Mouse (Mus musculus) limb, embryonic 14.5 days (tissue): ENCODE data around the gene Myb. TPM values are rescaled to one million over a fixed set of nuclear protein-coding genes. Genes with fewer than 3 reads are reported as not detected.

Source experiments
- ATAC-seq: fragments of 200-750 bp; cut with Nextera tagmentation; 2 replicates; pipeline ENCODE4 v1.8.0; 2017; ENCODE audit warnings: low read depth, moderate number of reproducible peaks, moderate TSS enrichment; ENCODE audit not compliant: low FRiP score
- DNase-seq: peaks from one replicate; pipeline ENCODE4 v3.0.0-alpha.2; 2015; ENCODE audit warnings: low spot score
- H3K27ac ChIP-seq: fragments of 300-500 bp; sonication (generic); replicated peaks from 2 replicates; pipeline ENCODE4 v1.5.1; 2014; ENCODE audit warnings: low read depth, mild to moderate bottlenecking, low read length, moderate library complexity, mixed read lengths
- H3K27me3 ChIP-seq: fragments of 300-500 bp; sonication (generic); 2 replicates; pipeline ENCODE4 v1.6.1; 2014; ENCODE audit warnings: low read length, mixed read lengths; ENCODE audit not compliant: control insufficient read depth, insufficient read depth
- H3K36me3 ChIP-seq: fragments of 300-500 bp; sonication (generic); 2 replicates; pipeline ENCODE4 v1.6.1; 2014; ENCODE audit warnings: mild to moderate bottlenecking, low read length, moderate library complexity, mixed read lengths; ENCODE audit not compliant: control insufficient read depth, insufficient read depth
- H3K4me1 ChIP-seq: fragments of 300-500 bp; sonication (generic); 2 replicates; pipeline ENCODE4 v1.6.1; 2014; ENCODE audit warnings: antibody characterized with exemption, low read length, mixed read lengths; ENCODE audit not compliant: control insufficient read depth, insufficient read depth
- H3K4me2 ChIP-seq: fragments of 300-500 bp; sonication (generic); replicated peaks from 2 replicates; pipeline ENCODE4 v1.6.1; 2014; ENCODE audit warnings: low read depth, mild to moderate bottlenecking, low read length, moderate library complexity; ENCODE audit not compliant: severe bottlenecking
- H3K4me3 ChIP-seq: fragments of 300-500 bp; sonication (generic); replicated peaks from 2 replicates; pipeline ENCODE4 v1.5.1; 2014; ENCODE audit warnings: low read length
- H3K9ac ChIP-seq: fragments of 300-500 bp; sonication (generic); 2 replicates; pipeline ENCODE4 v1.6.1; 2014; ENCODE audit warnings: mild to moderate bottlenecking, low read depth, low read length, moderate library complexity; ENCODE audit not compliant: severe bottlenecking
- H3K9me3 ChIP-seq: fragments of 300-500 bp; sonication (generic); 2 replicates; pipeline ENCODE4 v1.6.1; 2016; ENCODE audit warnings: low read length; ENCODE audit not compliant: control insufficient read depth
- POLR2A ChIP-seq: fragments of 200-500 bp; IDR thresholded peaks from 2 replicates; pipeline ENCODE4 v1.8.0; 2012; ENCODE audit warnings: inconsistent platforms, mild to moderate bottlenecking, moderate library complexity, borderline replicate concordance; ENCODE audit not compliant: insufficient read depth, insufficient read length; ENCODE audit errors: extremely low read depth
- WGBS: fragments of 180-500 bp; shearing (Covaris S2); extraction: QIAGEN DNeasy Blood & Tissue Kit; methylation state at CpG from one replicate; pipeline ENCODE4 v1.1.7; 2014; 5-methylcytosine and 5-hydroxymethylcytosine counted together
- polyA plus RNA-seq, 2 experiments: library from polyadenylated mRNA; depleted of rRNA in 1 of 2; stranded (reverse) in 1 of 2; unstranded in 1 of 2; fragments of >200 nt; fragmentation: Nextera tagmentation in 1 of 2; extraction: Ambion mirVana in 1 of 2; gene quantifications; 2 replicates each; pipeline versions ENCODE4 v1.2.1 to v1.2.3; 2012 to 2014

Gene Myb
- polyA plus RNA-seq, 2 experiments: 2.7 to 4.0 TPM

- ATAC-seq (no peak), DNase-seq (no peak)
- WGBS: 95% methylated on average over 6 of the region's 6 CpGs
- no peak overlapping the region for H3K27ac ChIP-seq
- H3K36me3 ChIP-seq: no peaks in the 10 kb centered on the region
- H3K9ac ChIP-seq: no peak overlapping the region
- no peaks in the 10 kb centered on the region for H3K9me3 ChIP-seq
- H3K4me3 ChIP-seq: no peak overlapping the region
- TF ChIP-seq POLR2A: no peak
- no peak overlapping the region for H3K4me2 ChIP-seq
- no peaks in the 10 kb centered on the region for H3K4me1 ChIP-seq
- no peaks in the 10 kb centered on the region for H3K27me3 ChIP-seq
These were observed 7.1 kb upstream of the Myb start for GRCm38 (mm10) chr10:21167842-21168241.

GRCm38 (mm10) chr10:21167165-21167564, 6.4 kb upstream of the Myb start:
- Histone ChIP-seq H3K4me1 (no peaks in the 10 kb centered on the region), H3K9me3 (no peaks in the 10 kb centered on the region), H3K9ac (no peak overlapping the region), H3K4me3 (no peak overlapping the region), H3K36me3 (no peaks in the 10 kb centered on the region), H3K27me3 (no peaks in the 10 kb centered on the region), H3K4me2 (no peak overlapping the region), H3K27ac (no peak overlapping the region)
- no peak for TF ChIP-seq POLR2A
- ATAC-seq: no peak
- DNase-seq: no peak
- WGBS: 74% methylated on average over 5 of the region's 5 CpGs

- Histone ChIP-seq H3K4me2 (no peak overlapping the region), H3K9ac (no peak overlapping the region), H3K27ac (no peak overlapping the region), H3K27me3 (no peaks in the 10 kb centered on the region), H3K9me3 (no peaks in the 10 kb centered on the region), H3K4me3 (no peak overlapping the region), H3K4me1 (no peaks in the 10 kb centered on the region), H3K36me3 (no peaks in the 10 kb centered on the region)
- ATAC-seq (no peak), DNase-seq (no peak)
- 75% methylated on average over 4 of the region's 4 CpGs for WGBS
- TF ChIP-seq POLR2A: no peak
These were observed 4.6 kb upstream of the Myb start for GRCm38 (mm10) chr10:21165411-21165810.

GRCm38 (mm10) chr10:21162124-21162523, 1.3 kb upstream of the Myb start:
- DNase-seq (no peak), ATAC-seq (no peak)
- Histone ChIP-seq H3K27ac (no peak overlapping the region), H3K27me3 (peaks cover 9% of the 10 kb centered on the region), H3K4me2 (no peak overlapping the region), H3K9me3 (no peaks in the 10 kb centered on the region), H3K4me1 (no peaks in the 10 kb centered on the region), H3K4me3 (no peak overlapping the region), H3K9ac (no peak overlapping the region), H3K36me3 (no peaks in the 10 kb centered on the region)
- no peak for TF ChIP-seq POLR2A
- 27% methylated on average over 3 of the region's 3 CpGs for WGBS

- H3K9ac ChIP-seq: peak overlapping the region; percentile 79
- H3K9me3 ChIP-seq: no peaks in the 10 kb centered on the region
- no peaks in the 10 kb centered on the region for H3K4me1 ChIP-seq
- H3K27me3 ChIP-seq: peaks cover 9% of the 10 kb centered on the region
- H3K4me3 ChIP-seq: peak overlapping the region; percentile 66
- peak; percentile 27; the same call in 1 of the 2 replicates for ATAC-seq
- DNase-seq: peak; percentile 5
- TF ChIP-seq POLR2A: no peak
- no peaks in the 10 kb centered on the region for H3K36me3 ChIP-seq
- WGBS: 3% methylated on average over 20 of the region's 20 CpGs
- 0 out of 2 replicates have a peak overlapping the region, but pooled peaks have one; percentile 33 for H3K27ac ChIP-seq
- peak overlapping the region; percentile 92 for H3K4me2 ChIP-seq
These were observed 743 bp upstream of the Myb start for GRCm38 (mm10) chr10:21161359-21162094.
